Mouse (Mus musculus) embryonic facial prominence, embryonic 10.5 days (tissue): ENCODE data around the gene Naaladl1. TPM values are rescaled to one million over a fixed set of nuclear protein-coding genes. Genes with fewer than 3 reads are reported as not detected.

Experiments
- DNase-seq: peaks from one replicate; pipeline ENCODE4 v3.0.0-alpha.2; 2017; ENCODE audit warnings: low spot score
- H3K27ac ChIP-seq: fragments of 300-500 bp; sonication (generic); replicated peaks from 2 replicates; pipeline ENCODE4 v1.5.1; 2016; ENCODE audit warnings: mild to moderate bottlenecking
- H3K27me3 ChIP-seq: fragments of 300-500 bp; sonication (generic); replicated peaks from 2 replicates; pipeline ENCODE4 v1.6.1; 2016; ENCODE audit warnings: low read depth, mild to moderate bottlenecking; ENCODE audit not compliant: poor library complexity, severe bottlenecking
- H3K36me3 ChIP-seq: fragments of 300-500 bp; sonication (generic); replicated peaks from 2 replicates; pipeline ENCODE4 v1.6.1; 2016; ENCODE audit warnings: mild to moderate bottlenecking, moderate library complexity
- H3K4me1 ChIP-seq: fragments of 300-500 bp; sonication (generic); 2 replicates; pipeline ENCODE4 v1.6.1; 2016
- H3K4me3 ChIP-seq: fragments of 300-500 bp; sonication (generic); 2 replicates; pipeline ENCODE4 v1.5.1; 2016; ENCODE audit warnings: mild to moderate bottlenecking, moderate library complexity
- H3K9me3 ChIP-seq: fragments of 300-500 bp; sonication (generic); 2 replicates; pipeline ENCODE4 v1.6.1; 2016; ENCODE audit warnings: mild to moderate bottlenecking
- WGBS: fragments of 180-500 bp; shearing (Covaris S2); methylation state at CpG from one replicate; pipeline ENCODE4 v1.1.7; 2016; 5-methylcytosine and 5-hydroxymethylcytosine counted together
- polyA plus RNA-seq: library from polyadenylated mRNA; unstranded; fragments of >200 nt; fragmentation: Nextera tagmentation; extraction: Ambion mirVana; gene quantifications from 2 replicates; pipeline ENCODE4 v1.2.1, GENCODE M21; 2016

The Naaladl1 gene
- polyA plus RNA-seq = 0.87 and 0.89 TPM in 2 replicates

GRCm38 (mm10) chr19:6105586-6105985 lies at the start of gene Naaladl1:
Naaladl1 (plus strand) TSS chr19:6105782.
- Histone ChIP-seq H3K4me1 (peaks cover 25% of the 10 kb centered on the region), H3K9me3 (no peaks in the 10 kb centered on the region), H3K4me3 (0 out of 2 replicates have a peak within 1 kb of the TSS, but pooled peaks have one; percentile 8), H3K27me3 (no peaks in the 10 kb centered on the region), H3K36me3 (0 out of 2 replicates have a peak, but pooled peaks cover 11% of the 10 kb centered on the region), H3K27ac (no peak within 1 kb of the TSS)
- 87% methylated on average over 7 of the region's 7 CpGs for WGBS
- no peak for DNase-seq

- Histone ChIP-seq H3K27ac (no peak overlapping the region), H3K9me3 (no peaks in the 10 kb centered on the region), H3K4me3 (peak overlapping the region; percentile 70), H3K4me1 (peaks cover 29% of the 10 kb centered on the region), H3K36me3 (peaks cover 65% of the 10 kb centered on the region), H3K27me3 (no peaks in the 10 kb centered on the region)
- DNase-seq = no peak
- WGBS = 70% methylated on average over 4 of the region's 4 CpGs
Measured at GRCm38 (mm10) chr19:6056696-6057095, 48.9 kb upstream of the Naaladl1 start.

- peak; percentile 99 for DNase-seq
- H3K9me3 ChIP-seq = no peaks in the 10 kb centered on the region
- peak within 1 kb of the TSS; percentile 70 for H3K4me3 ChIP-seq
- H3K27ac ChIP-seq = peak within 1 kb of the TSS; percentile 90
- no peaks in the 10 kb centered on the region for H3K27me3 ChIP-seq
- H3K36me3 ChIP-seq = peaks cover 61% of the 10 kb centered on the region
- WGBS = under 1% methylated on average over 63 of the region's 63 CpGs
- H3K4me1 ChIP-seq = peaks cover 37% of the 10 kb centered on the region
Measured at GRCm38 (mm10) chr19:6057313-6058096, 48.1 kb upstream of the Naaladl1 start, which contains the start of the genes Mrpl49 and Fau. Mrpl49 (minus strand) TSS chr19:6057785. Fau (plus strand) TSS chr19:6057844.

- Histone ChIP-seq H3K36me3 (peaks cover 61% of the 10 kb centered on the region), H3K27me3 (no peaks in the 10 kb centered on the region), H3K4me3 (peak overlapping the region; percentile 70), H3K4me1 (peaks cover 45% of the 10 kb centered on the region), H3K27ac (peak overlapping the region; percentile 90), H3K9me3 (no peaks in the 10 kb centered on the region)
- no peak for DNase-seq
- 36% methylated on average over 5 of the region's 5 CpGs for WGBS
Measured at GRCm38 (mm10) chr19:6058513-6058912, 47.1 kb upstream of the Naaladl1 start.

- peaks cover 45% of the 10 kb centered on the region for H3K4me1 ChIP-seq
- no peaks in the 10 kb centered on the region for H3K27me3 ChIP-seq
- DNase-seq = no peak
- H3K9me3 ChIP-seq = no peaks in the 10 kb centered on the region
- peaks cover 61% of the 10 kb centered on the region for H3K36me3 ChIP-seq
- no peak overlapping the region for H3K27ac ChIP-seq
- WGBS = 86% methylated on average over 5 of the region's 5 CpGs
- peak overlapping the region; percentile 70 for H3K4me3 ChIP-seq
Measured at GRCm38 (mm10) chr19:6058966-6059365, 46.6 kb upstream of the Naaladl1 start.

- no peaks in the 10 kb centered on the region for H3K9me3 ChIP-seq
- peak within 1 kb of the TSS; percentile 94 for H3K27ac ChIP-seq
- no peaks in the 10 kb centered on the region for H3K27me3 ChIP-seq
- H3K36me3 ChIP-seq = peaks cover 41% of the 10 kb centered on the region
- peaks cover 45% of the 10 kb centered on the region for H3K4me1 ChIP-seq
- H3K4me3 ChIP-seq = peak within 1 kb of the TSS; percentile 94
- WGBS = under 1% methylated on average over 58 of the region's 58 CpGs
- DNase-seq = peak; percentile 93
Measured at GRCm38 (mm10) chr19:6061021-6061533, 44.5 kb upstream of the Naaladl1 start, which contains the start of gene Znhit2. Znhit2 (plus strand) TSS chr19:6061192.

- Histone ChIP-seq H3K9me3 (no peaks in the 10 kb centered on the region), H3K36me3 (peaks cover 38% of the 10 kb centered on the region), H3K4me3 (peak overlapping the region; percentile 94), H3K4me1 (peaks cover 45% of the 10 kb centered on the region), H3K27ac (peak overlapping the region; percentile 94), H3K27me3 (no peaks in the 10 kb centered on the region)
- WGBS = 3% methylated on average over 44 of the region's 44 CpGs
- peak; percentile 56 for DNase-seq
Measured at GRCm38 (mm10) chr19:6061641-6062302, 43.8 kb upstream of the Naaladl1 start.

GRCm38 (mm10) chr19:6062418-6062817 lies 43.2 kb upstream of the Naaladl1 start:
- Histone ChIP-seq H3K9me3 (no peaks in the 10 kb centered on the region), H3K27ac (peak overlapping the region; percentile 94), H3K4me3 (peak overlapping the region; percentile 94), H3K27me3 (no peaks in the 10 kb centered on the region), H3K4me1 (peaks cover 49% of the 10 kb centered on the region), H3K36me3 (peaks cover 38% of the 10 kb centered on the region)
- DNase-seq = peak; percentile 8
- 75% methylated on average over 5 of the region's 5 CpGs for WGBS

- Histone ChIP-seq H3K27me3 (no peaks in the 10 kb centered on the region), H3K27ac (no peak overlapping the region), H3K4me1 (peaks cover 56% of the 10 kb centered on the region), H3K36me3 (peaks cover 38% of the 10 kb centered on the region), H3K4me3 (peak overlapping the region; percentile 94; the same call in 1 of the 2 replicates), H3K9me3 (no peaks in the 10 kb centered on the region)
- DNase-seq = peak; percentile 7
- WGBS = 94% methylated on average over 6 of the region's 6 CpGs
Measured at GRCm38 (mm10) chr19:6063081-6063480, 42.5 kb upstream of the Naaladl1 start.

GRCm38 (mm10) chr19:6066571-6066970 lies 39.0 kb upstream of the Naaladl1 start:
- 42% methylated on average over 5 of the region's 5 CpGs for WGBS
- Histone ChIP-seq H3K36me3 (peaks cover 51% of the 10 kb centered on the region), H3K27me3 (no peaks in the 10 kb centered on the region), H3K9me3 (no peaks in the 10 kb centered on the region), H3K27ac (peak overlapping the region; percentile 81), H3K4me3 (peak overlapping the region; percentile 66), H3K4me1 (peaks cover 43% of the 10 kb centered on the region)
- no peak for DNase-seq

- Histone ChIP-seq H3K4me1 (peaks cover 37% of the 10 kb centered on the region), H3K9me3 (no peaks in the 10 kb centered on the region), H3K27ac (peak overlapping the region; percentile 81), H3K27me3 (no peaks in the 10 kb centered on the region), H3K4me3 (peak overlapping the region; percentile 66), H3K36me3 (peaks cover 52% of the 10 kb centered on the region)
- under 1% methylated on average over 30 of the region's 30 CpGs for WGBS
- DNase-seq = peak; percentile 90
Measured at GRCm38 (mm10) chr19:6067011-6067723, 38.4 kb upstream of the Naaladl1 start.
